Mouse (Mus musculus) erythroblast, adult 5-6 weeks (primary cell): ENCODE data around the gene Synm. TPM values are rescaled to one million over a fixed set of nuclear protein-coding genes. Genes with fewer than 3 reads are reported as not detected.

Experiments
- ATAC-seq: replicated peaks from 2 replicates; pipeline ENCODE4 v1.8.0; 2016; ENCODE audit warnings: moderate number of reproducible peaks, mild to moderate bottlenecking, moderate TSS enrichment, inconsistent platforms; ENCODE audit not compliant: poor library complexity, low FRiP score, severe bottlenecking
- total RNA-seq, 2 experiments: library from RNA; stranded (forward) in 1 of 2; stranded (reverse) in 1 of 2; fragments of 150-400 nt in 1 of 2; fragments of 200-764, 138-1000 nt in 1 of 2; gene quantifications; 2 replicates each; pipeline versions ENCODE4 v1.2.3 to v1.2.4; 2015 to 2017; ENCODE audit warnings: low replicate concordance in 2 of 2

The Synm gene
- total RNA-seq, 2 experiments from 2014 or later, result not detected

- ATAC-seq, result no peak
Observed at GRCm38 (mm10) chr7:67708160-67708559, 51.4 kb downstream of the Synm start.

- ATAC-seq, result no peak
Observed at GRCm38 (mm10) chr7:67701252-67701914, 58.2 kb downstream of the Synm start.

GRCm38 (mm10) chr7:67700846-67701245 lies 58.7 kb downstream of the Synm start:
- no peak for ATAC-seq

DNA sequence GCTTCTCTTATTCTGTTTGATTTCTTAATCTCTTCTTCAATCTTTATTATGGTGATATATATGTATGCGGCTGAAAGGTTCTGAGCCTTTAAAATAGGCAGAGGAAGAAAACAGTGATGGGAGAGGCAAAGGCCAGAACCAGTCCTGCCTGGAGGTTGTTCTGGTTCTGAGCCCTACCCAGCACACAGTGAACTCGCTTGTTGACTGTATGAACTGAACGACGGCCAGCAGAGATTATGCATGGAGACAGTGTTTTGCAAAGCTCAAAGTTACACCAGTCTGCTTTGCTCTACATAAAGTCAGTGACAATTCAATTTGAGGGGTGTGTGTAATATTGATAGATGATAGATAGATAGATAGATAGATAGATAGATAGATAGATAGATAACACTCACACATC lies 60.2 kb downstream of the Synm start:
- no peak for ATAC-seq

DNA sequence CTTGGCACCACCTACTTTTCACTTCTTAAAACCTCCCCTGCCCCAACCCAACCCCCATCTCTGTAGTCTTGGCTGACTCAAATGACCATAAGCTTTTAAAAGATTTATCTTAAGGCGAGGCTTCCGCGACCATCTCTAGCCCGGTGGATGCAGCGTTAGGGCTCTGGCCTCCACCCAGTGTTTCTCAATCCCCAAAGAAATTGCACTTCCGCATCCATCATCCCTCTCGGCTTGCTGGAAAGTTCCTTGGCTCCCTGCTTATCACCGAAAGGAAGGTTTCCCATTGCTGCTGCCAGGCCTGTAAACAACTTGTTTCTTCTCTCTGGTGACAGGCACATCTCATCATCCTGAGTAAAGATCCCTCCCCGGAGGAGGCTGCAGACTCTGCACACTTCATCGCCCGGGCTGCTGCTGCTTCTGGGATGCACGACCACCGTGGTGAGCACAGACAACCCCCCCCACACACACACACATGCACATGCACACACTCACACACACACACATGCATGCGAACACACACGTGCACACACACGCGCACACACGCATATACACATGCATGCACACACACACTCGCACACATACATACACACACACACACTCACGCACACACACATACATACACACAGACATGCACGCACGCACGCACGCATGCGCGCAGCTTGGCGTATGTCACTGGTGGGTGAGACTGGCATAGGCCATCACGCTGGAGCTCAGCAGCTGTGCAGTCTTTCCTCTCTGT lies 61.5 kb downstream of the Synm start:
- no peak for ATAC-seq

- ATAC-seq, result no peak
Observed at GRCm38 (mm10) chr7:67695906-67696305, 63.6 kb downstream of the Synm start.

DNA sequence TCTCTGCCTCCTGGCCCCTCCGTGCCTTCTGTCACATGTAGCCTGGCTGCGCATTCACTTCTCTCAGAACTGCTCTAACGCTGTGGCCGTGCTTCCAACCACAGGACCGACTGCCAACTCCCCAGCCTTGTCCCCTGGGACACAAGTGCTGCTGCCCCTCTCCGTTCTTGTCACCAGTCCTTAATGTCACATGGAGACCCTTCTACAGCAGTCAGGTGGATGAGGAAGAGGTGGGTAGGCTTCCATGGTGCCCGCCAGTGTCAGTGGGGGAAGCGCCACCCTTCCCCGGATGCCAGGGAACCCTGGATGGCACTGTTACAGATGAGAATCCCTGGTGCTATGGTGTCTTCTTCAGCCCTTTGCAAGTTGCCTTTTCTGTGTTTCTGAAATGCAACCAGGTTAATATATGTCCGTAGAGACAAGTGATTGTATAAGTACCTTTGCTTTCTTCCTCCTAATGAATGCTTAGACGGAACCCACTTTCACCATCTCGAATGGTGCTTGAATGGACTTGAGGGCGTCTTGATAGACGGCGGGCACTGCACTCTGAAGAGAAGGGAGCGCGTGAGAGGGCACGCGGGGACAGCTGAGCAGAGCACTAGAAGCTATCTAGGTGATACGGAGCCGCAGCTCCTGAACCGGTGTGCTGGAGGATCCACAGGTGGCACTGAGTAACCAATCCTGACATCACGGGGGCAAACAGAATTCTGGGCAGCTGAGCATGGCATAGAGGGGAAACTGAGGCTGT lies 66.6 kb downstream of the Synm start:
- ATAC-seq, result no peak

DNA sequence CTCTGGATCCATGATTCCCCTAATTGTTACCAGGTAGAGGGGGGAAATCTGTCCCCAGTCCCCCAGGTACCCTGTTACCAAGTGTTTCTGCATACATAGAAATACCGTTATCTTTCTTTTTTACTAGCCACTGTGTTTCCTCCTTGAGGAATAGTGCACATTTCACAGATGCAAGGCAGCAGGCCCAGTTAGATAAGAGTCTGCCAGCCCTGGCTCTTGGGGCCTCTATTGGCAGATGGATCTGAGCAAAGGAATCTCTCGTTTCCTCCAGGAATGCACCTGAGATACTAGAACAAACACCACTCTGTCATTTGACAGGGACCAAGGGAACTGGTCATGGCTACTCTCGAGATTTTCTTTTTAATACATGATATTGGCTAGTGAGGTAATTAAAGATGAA lies 67.4 kb downstream of the Synm start:
- no peak for ATAC-seq

DNA sequence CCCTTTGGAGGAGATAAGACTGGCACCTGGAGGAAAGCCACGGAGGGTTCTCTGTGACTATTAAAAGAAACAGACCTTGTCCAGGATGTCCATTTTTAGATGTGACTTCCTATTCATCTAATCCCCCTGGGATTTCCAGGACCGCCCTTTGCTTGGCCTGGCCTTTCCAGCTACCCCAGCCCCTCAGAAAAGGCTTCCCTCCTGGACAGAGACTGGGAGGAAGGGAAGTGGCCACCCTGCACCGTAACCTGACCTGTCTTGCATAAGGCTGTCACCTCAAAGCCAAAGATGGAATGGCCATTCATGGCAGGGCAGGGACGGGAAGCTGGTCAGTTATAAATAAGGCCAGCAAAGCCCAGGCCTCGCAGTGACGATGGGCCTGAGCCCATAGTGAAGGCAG lies 68.5 kb downstream of the Synm start:
- ATAC-seq, result no peak

- ATAC-seq, result no peak
Observed at GRCm38 (mm10) chr7:67689793-67690192, 69.7 kb downstream of the Synm start.

- ATAC-seq, result no peak
Observed at GRCm38 (mm10) chr7:67688281-67688680, 71.3 kb downstream of the Synm start.

DNA sequence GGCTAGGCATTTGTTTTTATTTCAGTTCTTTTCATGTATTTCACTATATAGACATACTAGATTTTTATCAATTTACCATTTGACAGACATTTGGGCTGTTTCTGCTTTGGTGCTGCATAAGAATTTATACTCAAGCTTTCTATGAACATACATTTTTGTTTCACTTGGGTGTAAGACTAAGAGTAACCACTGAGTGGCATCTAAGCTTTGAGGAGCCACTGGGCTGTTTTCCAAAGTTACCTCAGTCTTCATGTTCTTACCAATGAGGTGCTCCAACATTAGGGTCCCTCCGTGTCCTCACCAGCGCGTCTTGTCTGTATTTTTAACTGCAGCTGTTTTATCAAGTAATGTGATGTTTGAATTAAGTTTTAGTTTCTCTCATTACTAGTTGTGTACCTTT lies 73.0 kb downstream of the Synm start:
- ATAC-seq, result no peak

- no peak for ATAC-seq
Observed at GRCm38 (mm10) chr7:67683006-67683405, 76.5 kb downstream of the Synm start.

DNA sequence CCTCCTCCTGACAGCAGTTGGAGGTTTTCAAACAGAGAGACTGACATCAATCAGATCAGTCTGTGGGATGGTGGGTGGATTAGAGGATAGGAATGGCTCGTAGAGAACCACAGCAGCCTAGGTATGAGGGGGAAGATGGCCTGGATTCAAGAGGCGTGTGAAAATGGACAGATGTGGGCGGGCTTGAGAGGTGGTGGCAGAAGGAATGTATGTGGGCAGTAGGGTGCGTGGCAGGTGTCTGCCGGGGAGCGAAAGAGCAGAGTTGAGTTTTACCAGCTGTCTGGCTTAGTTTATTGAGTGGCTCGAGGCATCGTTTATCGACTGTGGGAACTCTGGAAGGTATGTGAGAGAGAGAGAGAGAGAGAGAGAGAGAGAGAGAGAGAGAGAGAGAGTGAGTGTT lies 78.5 kb downstream of the Synm start:
- no peak for ATAC-seq

Other genes starting within 250 kb of the Synm start
- 1.5 and 5.2 TPM in 2 replicates for gene Lrrc28, start 114.5 kb downstream of the Synm start, total RNA-seq (2015; ENCODE audit: low replicate concordance)
- 9.4 and 12.4 TPM in 2 replicates for gene Lrrc28, start 114.5 kb downstream of the Synm start, total RNA-seq (2017; ENCODE audit: low replicate concordance)
- gene Ttc23, start 112.3 kb downstream of the Synm start, total RNA-seq (2015; ENCODE audit: low replicate concordance), result 0.84 TPM in 1 of 2 replicates, not detected in the other
- 0.60 and 2.4 TPM in 2 replicates for gene Ttc23, start 112.3 kb downstream of the Synm start, total RNA-seq (2017; ENCODE audit: low replicate concordance)
- 17.1 and 19.6 TPM in 2 replicates for gene Igf1r, start 193.1 kb upstream of the Synm start, total RNA-seq (2015; ENCODE audit: low replicate concordance)
- 13.5 and 16.0 TPM in 2 replicates for gene Igf1r, start 193.1 kb upstream of the Synm start, total RNA-seq (2017; ENCODE audit: low replicate concordance)